Mouse (Mus musculus) liver, embryonic 12.5 days (tissue): ENCODE data around the gene Sema3f. TPM values are rescaled to one million over a fixed set of nuclear protein-coding genes. Genes with fewer than 3 reads are reported as not detected.
A peak's percentile ranks its signal among the peaks of the same experiment; 100 is the strongest.
"Not testable (repeated sequence)": the region's sequence is repeated elsewhere in the genome, so short reads cannot be mapped to it uniquely, and the experiment has no call there.

Experiments used
- ATAC-seq: fragments of 200-750 bp; cut with Nextera tagmentation; 2 replicates; pipeline ENCODE4 v1.8.0; 2017; ENCODE audit warnings: moderate number of reproducible peaks, mild to moderate bottlenecking, moderate library complexity
- H3K27ac ChIP-seq: fragments of 300-500 bp; sonication (generic); 2 replicates; pipeline ENCODE4 v1.5.1; 2016; ENCODE audit warnings: mild to moderate bottlenecking
- H3K27me3 ChIP-seq: fragments of 300-500 bp; sonication (generic); replicated peaks from 2 replicates; pipeline ENCODE4 v1.6.1; 2016; ENCODE audit warnings: mild to moderate bottlenecking, moderate library complexity
- H3K36me3 ChIP-seq: fragments of 300-500 bp; sonication (generic); 2 replicates; pipeline ENCODE4 v1.6.1; 2016; ENCODE audit warnings: mild to moderate bottlenecking, moderate library complexity
- H3K4me1 ChIP-seq: fragments of 300-500 bp; sonication (generic); 2 replicates; pipeline ENCODE4 v1.6.1; 2016
- H3K4me2 ChIP-seq: fragments of 300-500 bp; sonication (generic); 2 replicates; pipeline ENCODE4 v1.6.1; 2016; ENCODE audit warnings: mild to moderate bottlenecking, moderate library complexity
- H3K4me3 ChIP-seq: fragments of 300-500 bp; sonication (generic); 2 replicates; pipeline ENCODE4 v1.5.1; 2016; ENCODE audit warnings: mild to moderate bottlenecking, moderate library complexity
- H3K9ac ChIP-seq: fragments of 300-500 bp; sonication (generic); 2 replicates; pipeline ENCODE4 v1.6.1; 2016; ENCODE audit warnings: mild to moderate bottlenecking, moderate library complexity
- H3K9me3 ChIP-seq: fragments of 300-500 bp; sonication (generic); replicated peaks from 2 replicates; pipeline ENCODE4 v1.6.1; 2016; ENCODE audit warnings: mild to moderate bottlenecking, moderate library complexity
- WGBS: fragments of 180-500 bp; shearing (Covaris S2); methylation state at CpG from one replicate; pipeline ENCODE4 v1.1.7; 2016; ENCODE audit not compliant: insufficient replicate concordance; 5-methylcytosine and 5-hydroxymethylcytosine counted together
- polyA plus RNA-seq: library from polyadenylated mRNA; unstranded; fragments of >200 nt; fragmentation: Nextera tagmentation; extraction: Ambion mirVana; gene quantifications from 2 replicates; pipeline ENCODE4 v1.2.1, GENCODE M21; 2016

Sema3f gene
- polyA plus RNA-seq, 1 experiment from 2014 or later, result 3.9 TPM

DNA sequence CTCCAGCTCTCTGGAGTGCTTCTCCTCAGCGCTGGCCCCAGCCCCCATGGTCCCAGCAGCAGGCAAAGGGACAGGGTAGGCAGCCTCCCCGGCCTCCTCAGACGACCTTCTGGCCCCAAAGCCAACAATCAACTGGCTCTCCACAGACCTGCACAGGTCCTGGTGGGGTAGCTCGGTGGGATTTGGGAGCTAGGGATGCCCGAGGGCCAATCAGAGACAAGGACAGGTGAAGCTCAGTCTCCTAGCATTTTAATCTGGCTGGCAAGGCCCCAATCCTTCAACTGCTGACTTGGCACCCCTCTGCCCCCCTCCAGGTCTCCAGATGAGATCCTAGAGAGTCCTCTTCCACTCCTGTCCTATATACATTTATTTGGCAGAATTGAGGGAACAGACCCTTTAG lies 30.8 kb downstream of the Sema3f start, which contains the start of gene Gnat1:
TSS of gene Gnat1 (minus strand) at position 212 of the 400 bp plus-strand sequence.
- no peak within 1 kb of the TSS for H3K4me2 ChIP-seq
- no peak within 1 kb of the TSS for H3K4me3 ChIP-seq
- H3K27ac ChIP-seq, result no peak within 1 kb of the TSS
- H3K4me1 ChIP-seq, result peaks cover 20% of the 10 kb centered on the region
- H3K9me3 ChIP-seq, result no peaks in the 10 kb centered on the region
- WGBS, result 35% methylated on average over 5 of the region's 5 CpGs
- no peak within 1 kb of the TSS for H3K9ac ChIP-seq
- no peak for ATAC-seq
- peaks cover 80% of the 10 kb centered on the region for H3K27me3 ChIP-seq
- no peaks in the 10 kb centered on the region for H3K36me3 ChIP-seq

DNA sequence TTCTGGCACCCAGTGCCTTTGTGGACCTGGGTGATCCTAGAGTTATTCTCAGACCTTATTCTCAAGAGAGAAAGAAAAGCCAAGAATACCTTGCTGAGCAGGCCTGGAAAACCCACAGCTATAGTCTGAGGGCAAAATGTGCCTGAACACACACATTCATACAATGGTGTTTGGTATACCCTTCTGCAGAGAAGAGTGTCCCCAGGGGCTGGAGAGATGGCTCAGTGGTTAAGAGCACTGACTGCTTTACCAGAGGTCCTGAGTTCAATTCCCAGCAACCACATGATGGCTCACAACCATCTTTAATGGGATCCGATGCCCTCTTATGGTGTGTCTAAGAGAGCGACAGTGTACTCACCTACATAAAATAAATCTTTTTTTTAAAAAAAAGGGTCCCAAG lies 31.4 kb downstream of the Sema3f start:
- Histone ChIP-seq H3K27me3 (peaks cover 81% of the 10 kb centered on the region), H3K4me1 (peaks cover 20% of the 10 kb centered on the region), H3K4me3 (no peak overlapping the region), H3K36me3 (no peaks in the 10 kb centered on the region), H3K9me3 (no peaks in the 10 kb centered on the region), H3K27ac (no peak overlapping the region), H3K4me2 (no peak overlapping the region), H3K9ac (no peak overlapping the region)
- 74% methylated on average over 2 of the region's 2 CpGs for WGBS
- ATAC-seq, result no peak

- 28% methylated on average over 14 of the region's 14 CpGs for WGBS
- Histone ChIP-seq H3K4me1 (peaks cover 20% of the 10 kb centered on the region), H3K27me3 (peaks cover 81% of the 10 kb centered on the region)
- H3K36me3 ChIP-seq, H3K27ac ChIP-seq, ATAC-seq, H3K4me2 ChIP-seq, H3K9ac ChIP-seq, H3K9me3 ChIP-seq, H3K4me3 ChIP-seq: not testable (repeated sequence)
Observed at GRCm38 (mm10) chr9:107677819-107678526, 32.3 kb downstream of the Sema3f start.

- no peak overlapping the region for H3K4me2 ChIP-seq
- H3K27ac ChIP-seq, result no peak overlapping the region
- H3K9ac ChIP-seq, result no peak overlapping the region
- no peaks in the 10 kb centered on the region for H3K36me3 ChIP-seq
- H3K4me3 ChIP-seq, result no peak overlapping the region
- H3K9me3 ChIP-seq, result no peaks in the 10 kb centered on the region
- peaks cover 86% of the 10 kb centered on the region for H3K27me3 ChIP-seq
- peaks cover 20% of the 10 kb centered on the region for H3K4me1 ChIP-seq
- no peak for ATAC-seq
- 18% methylated on average over 17 of the region's 17 CpGs for WGBS
Observed at GRCm38 (mm10) chr9:107677091-107677784, 33.0 kb downstream of the Sema3f start.

DNA sequence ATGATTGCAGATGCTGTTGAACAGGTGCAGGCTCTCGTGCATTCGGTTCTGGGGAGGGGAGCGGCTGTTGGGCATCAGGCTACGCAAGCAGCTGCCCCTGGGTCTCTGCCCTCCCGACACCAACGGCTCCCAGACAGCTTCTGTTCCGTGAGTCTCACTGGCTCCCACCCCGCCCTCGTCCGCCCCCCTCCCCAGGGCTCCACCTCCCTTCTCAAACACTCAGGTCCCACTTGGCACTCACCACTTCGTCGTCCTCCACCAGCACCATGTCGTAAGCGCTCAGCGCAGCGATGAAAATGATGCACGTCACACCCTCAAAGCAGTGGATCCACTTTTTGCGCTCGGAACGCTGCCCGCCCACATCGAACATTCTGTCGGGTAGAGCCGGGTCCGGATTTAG lies 34.0 kb downstream of the Sema3f start:
- WGBS, result 4% methylated on average over 25 of the region's 25 CpGs
- peak overlapping the region; percentile 58 for H3K4me2 ChIP-seq
- H3K4me1 ChIP-seq, result peaks cover 20% of the 10 kb centered on the region
- ATAC-seq, result no peak
- peaks cover 81% of the 10 kb centered on the region for H3K27me3 ChIP-seq
- no peaks in the 10 kb centered on the region for H3K36me3 ChIP-seq
- H3K9me3 ChIP-seq, result no peaks in the 10 kb centered on the region
- peak overlapping the region; percentile 31 for H3K4me3 ChIP-seq
- no peak overlapping the region for H3K9ac ChIP-seq
- H3K27ac ChIP-seq, result no peak overlapping the region

DNA sequence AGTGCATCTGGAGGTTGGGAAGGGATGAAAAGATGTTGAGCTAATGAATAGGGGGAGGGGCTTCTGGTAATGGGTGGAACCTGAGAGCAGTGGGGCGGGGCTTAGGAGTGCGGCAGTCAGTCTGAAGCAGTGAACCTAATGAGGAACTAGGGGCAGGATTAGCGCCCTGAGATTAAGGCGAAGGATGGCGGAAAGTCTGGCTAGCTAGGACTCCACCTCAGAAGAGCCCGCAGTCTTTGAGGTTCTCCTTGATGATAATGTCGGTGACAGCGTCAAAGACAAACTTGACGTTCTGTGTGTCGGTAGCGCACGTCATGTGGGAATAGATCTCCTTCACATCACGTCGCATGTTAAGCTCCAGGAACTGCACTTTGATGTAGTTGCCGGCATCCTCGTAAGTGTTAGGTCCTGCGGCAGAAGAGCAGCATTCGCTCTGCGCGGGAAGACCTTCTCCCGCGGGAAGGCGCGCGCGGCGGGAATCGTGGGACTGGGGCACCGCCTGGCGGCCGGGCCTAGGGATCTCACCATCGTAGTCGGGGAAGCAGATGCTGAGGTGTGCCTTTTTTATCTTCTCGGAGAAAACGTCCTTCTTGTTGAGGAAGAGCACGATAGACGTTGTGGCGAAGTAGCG lies 34.5 kb downstream of the Sema3f start:
- peaks cover 20% of the 10 kb centered on the region for H3K4me1 ChIP-seq
- peak; percentile 31; the same call in 1 of the 2 replicates for ATAC-seq
- no peaks in the 10 kb centered on the region for H3K9me3 ChIP-seq
- peak overlapping the region; percentile 12; the same call in 1 of the 2 replicates for H3K9ac ChIP-seq
- WGBS, result under 1% methylated on average over 39 of the region's 39 CpGs
- H3K27me3 ChIP-seq, result peaks cover 83% of the 10 kb centered on the region
- H3K4me2 ChIP-seq, result peak overlapping the region; percentile 58
- no peak overlapping the region for H3K27ac ChIP-seq
- peak overlapping the region; percentile 31 for H3K4me3 ChIP-seq
- no peaks in the 10 kb centered on the region for H3K36me3 ChIP-seq

DNA sequence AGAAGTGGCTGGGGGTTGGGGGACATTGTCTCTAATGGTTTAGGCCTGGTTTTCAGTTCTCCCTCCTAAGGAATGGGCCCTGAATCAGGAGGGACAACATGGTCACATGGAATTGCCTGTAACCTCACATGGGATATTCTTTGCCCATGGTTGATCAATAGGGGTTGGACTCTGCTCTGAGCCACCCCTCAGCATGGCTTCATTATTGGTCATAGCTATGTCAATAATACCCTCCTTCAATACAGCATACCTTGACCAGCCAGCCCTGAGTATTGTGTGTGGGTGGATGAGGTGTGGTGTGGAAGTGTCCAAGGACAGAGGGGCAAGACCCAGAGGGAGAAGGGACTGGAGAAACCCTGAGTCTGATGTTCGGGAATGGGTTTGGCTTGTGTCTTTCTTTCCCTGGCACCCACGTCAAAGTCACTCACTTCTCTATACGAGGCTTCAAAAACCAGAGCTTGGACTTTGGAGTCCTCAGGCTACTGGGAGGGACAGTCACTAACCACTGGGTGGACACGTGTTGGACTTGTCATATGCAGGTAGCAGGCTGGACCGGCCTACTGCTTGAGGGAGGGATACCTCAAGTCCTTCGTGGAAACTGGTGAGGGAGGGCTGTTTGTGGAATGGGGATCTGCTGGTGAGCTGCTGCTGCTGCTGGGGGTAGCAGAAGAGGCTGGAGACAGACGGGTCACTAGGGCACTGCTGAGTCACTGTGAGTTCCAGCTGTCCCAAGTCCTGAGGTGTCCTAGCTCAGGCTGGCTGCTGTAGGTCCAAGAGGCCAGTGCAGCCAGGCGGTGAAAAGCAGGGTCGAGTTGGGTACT lies 35.5 kb downstream of the Sema3f start:
- H3K9me3 ChIP-seq, result no peaks in the 10 kb centered on the region
- peaks cover 84% of the 10 kb centered on the region for H3K27me3 ChIP-seq
- peak; percentile 36; the same call in 1 of the 2 replicates for ATAC-seq
- H3K9ac ChIP-seq, result no peak overlapping the region
- H3K4me1 ChIP-seq, result peaks cover 20% of the 10 kb centered on the region
- no peaks in the 10 kb centered on the region for H3K36me3 ChIP-seq
- H3K27ac ChIP-seq, result no peak overlapping the region
- H3K4me2 ChIP-seq, result peak overlapping the region; percentile 58; the same call in 1 of the 2 replicates
- H3K4me3 ChIP-seq, result no peak overlapping the region
- 49% methylated on average over 9 of the region's 9 CpGs for WGBS

- Histone ChIP-seq H3K36me3 (no peaks in the 10 kb centered on the region), H3K9ac (no peak overlapping the region), H3K27ac (no peak overlapping the region), H3K9me3 (no peaks in the 10 kb centered on the region), H3K4me1 (peaks cover 21% of the 10 kb centered on the region), H3K27me3 (peaks cover 86% of the 10 kb centered on the region), H3K4me2 (no peak overlapping the region), H3K4me3 (no peak overlapping the region)
- ATAC-seq, result no peak
- 55% methylated on average over 5 of the region's 5 CpGs for WGBS
Observed at GRCm38 (mm10) chr9:107670259-107670658, 40.0 kb downstream of the Sema3f start.

DNA sequence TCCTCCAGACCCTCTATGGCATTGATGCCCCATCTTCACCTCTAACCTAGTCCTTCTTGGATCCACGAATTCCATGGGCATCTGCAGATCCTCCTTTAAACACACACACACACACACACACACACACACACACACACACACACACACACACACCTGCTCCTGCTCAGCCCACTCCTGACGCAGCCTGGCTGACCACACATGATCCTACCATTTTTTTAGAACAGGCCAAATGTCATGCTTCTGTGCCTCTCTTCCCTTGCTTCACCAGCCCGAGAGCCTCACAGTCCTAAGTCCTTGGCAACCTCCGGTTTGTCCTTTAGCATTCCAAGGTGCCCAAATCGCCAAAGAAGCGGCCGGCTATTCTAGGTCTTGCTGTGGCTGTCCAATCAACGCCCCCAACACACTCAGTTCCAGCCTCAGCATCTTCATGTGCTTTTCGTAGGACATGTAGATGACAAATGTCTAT lies 40.8 kb downstream of the Sema3f start, which contains the start of gene Slc38a3:
TSS of gene Slc38a3 (minus strand) at position 51 of the 466 bp plus-strand sequence.
- Histone ChIP-seq H3K4me2 (no peak within 1 kb of the TSS), H3K9ac (no peak within 1 kb of the TSS), H3K4me3 (no peak within 1 kb of the TSS)

DNA sequence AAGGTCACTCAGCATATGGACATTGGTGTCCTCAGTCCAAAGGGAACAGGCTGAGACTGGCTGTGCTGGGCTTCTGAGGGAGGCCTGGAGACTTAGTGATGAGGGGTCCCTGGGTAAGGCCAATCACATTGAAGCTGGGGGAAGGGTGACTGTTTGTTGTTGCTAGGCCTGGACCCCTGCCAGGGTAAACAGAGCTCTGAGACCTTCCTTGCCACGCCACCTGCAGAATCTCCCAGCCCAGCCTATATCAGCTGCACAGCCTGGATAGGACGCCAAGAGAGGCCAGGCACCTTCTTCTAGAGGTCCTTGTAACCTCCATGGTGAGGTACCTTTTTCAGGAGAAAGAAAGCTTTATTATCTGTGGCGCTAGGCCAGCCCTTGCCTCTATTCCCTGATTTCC lies 41.4 kb downstream of the Sema3f start:
- Histone ChIP-seq H3K27ac (no peak overlapping the region), H3K27me3 (peaks cover 84% of the 10 kb centered on the region), H3K36me3 (no peaks in the 10 kb centered on the region), H3K9ac (no peak overlapping the region), H3K9me3 (no peaks in the 10 kb centered on the region), H3K4me1 (peaks cover 20% of the 10 kb centered on the region), H3K4me2 (no peak overlapping the region), H3K4me3 (no peak overlapping the region)
- no peak for ATAC-seq
- 50% methylated on average over 3 of the region's 3 CpGs for WGBS

More for the DNA sequence above, 40.8 kb downstream of the Sema3f start, which contains the start of gene Slc38a3:
- no peak for ATAC-seq
- Histone ChIP-seq H3K36me3 (no peaks in the 10 kb centered on the region), H3K9me3 (no peaks in the 10 kb centered on the region), H3K27ac (no peak within 1 kb of the TSS), H3K4me1 (peaks cover 20% of the 10 kb centered on the region), H3K27me3 (peaks cover 85% of the 10 kb centered on the region)
- WGBS, result 76% methylated on average over 9 of the region's 9 CpGs

DNA sequence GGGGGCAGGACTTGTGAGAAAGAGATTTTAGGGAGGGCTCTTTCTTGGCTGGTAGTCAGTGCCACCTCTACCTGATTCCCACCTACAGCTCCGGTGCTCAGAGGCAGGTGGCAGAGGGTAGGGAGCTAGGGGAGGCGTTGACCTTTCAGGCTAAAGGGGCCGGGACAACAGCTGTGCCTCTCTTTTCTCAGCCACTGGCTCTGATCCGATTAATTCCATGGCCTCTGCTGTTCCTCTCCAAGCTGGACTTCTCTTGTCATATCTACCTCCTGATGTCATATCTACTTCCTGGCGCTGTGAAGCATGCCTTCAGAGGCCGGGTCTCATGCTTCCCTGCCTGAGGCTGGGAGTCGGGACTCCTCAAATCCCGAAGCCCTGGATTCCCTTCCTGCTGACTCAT lies 42.3 kb downstream of the Sema3f start:
- WGBS, result 35% methylated on average over 8 of the region's 8 CpGs
- ATAC-seq, result no peak
- Histone ChIP-seq H3K27me3 (peaks cover 90% of the 10 kb centered on the region), H3K9me3 (no peaks in the 10 kb centered on the region), H3K27ac (no peak overlapping the region), H3K9ac (no peak overlapping the region), H3K36me3 (no peaks in the 10 kb centered on the region), H3K4me2 (no peak overlapping the region), H3K4me1 (peaks cover 20% of the 10 kb centered on the region), H3K4me3 (no peak overlapping the region)
